Mouse (Mus musculus) heart, embryonic 11.5 days (tissue): ENCODE data around the gene Xcl1. TPM values are rescaled to one million over a fixed set of nuclear protein-coding genes. Genes with fewer than 3 reads are reported as not detected.
A peak's percentile ranks its signal among the peaks of the same experiment; 100 is the strongest.

Source experiments
- ATAC-seq: fragments of 200-750 bp; cut with Nextera tagmentation; replicated peaks from 2 replicates; pipeline ENCODE4 v1.8.0; 2017; ENCODE audit warnings: moderate library complexity; ENCODE audit not compliant: insufficient number of reproducible peaks, low FRiP score, low TSS enrichment
- H3K27ac ChIP-seq: fragments of 300-500 bp; sonication (generic); 2 replicates; pipeline ENCODE4 v1.5.1; 2014; ENCODE audit warnings: mild to moderate bottlenecking, low read depth, low read length
- H3K27me3 ChIP-seq: fragments of 300-500 bp; sonication (generic); 2 replicates; pipeline ENCODE4 v1.6.1; 2014; ENCODE audit warnings: mild to moderate bottlenecking, low read length, mixed read lengths; ENCODE audit not compliant: control insufficient read depth, insufficient read depth
- H3K36me3 ChIP-seq: fragments of 300-500 bp; sonication (generic); 2 replicates; pipeline ENCODE4 v1.6.1; 2014; ENCODE audit warnings: mild to moderate bottlenecking, low read length, moderate library complexity, mixed read lengths; ENCODE audit not compliant: control insufficient read depth, insufficient read depth
- H3K4me1 ChIP-seq: fragments of 300-500 bp; sonication (generic); 2 replicates; pipeline ENCODE4 v1.6.1; 2014; ENCODE audit warnings: low read length; ENCODE audit not compliant: control insufficient read depth, insufficient read depth
- H3K4me2 ChIP-seq: fragments of 300-500 bp; sonication (generic); 2 replicates; pipeline ENCODE4 v1.6.1; 2014; ENCODE audit warnings: mild to moderate bottlenecking, moderate library complexity
- H3K4me3 ChIP-seq: fragments of 300-500 bp; sonication (generic); 2 replicates; pipeline ENCODE4 v1.5.1; 2014; ENCODE audit warnings: low read depth, low read length
- H3K9ac ChIP-seq: fragments of 300-500 bp; sonication (generic); 2 replicates; pipeline ENCODE4 v1.6.1; 2014; ENCODE audit warnings: mild to moderate bottlenecking, low read depth, low read length, moderate library complexity
- H3K9me3 ChIP-seq: fragments of 300-500 bp; sonication (generic); replicated peaks from 2 replicates; pipeline ENCODE4 v1.6.1; 2016; ENCODE audit warnings: low read length; ENCODE audit not compliant: control insufficient read depth
- WGBS: fragments of 180-500 bp; shearing (Covaris S2); extraction: QIAGEN DNeasy Blood & Tissue Kit; methylation state at CpG from one replicate; pipeline ENCODE4 v1.1.7; 2014; ENCODE audit not compliant: insufficient replicate concordance; 5-methylcytosine and 5-hydroxymethylcytosine counted together
- polyA plus RNA-seq: library from polyadenylated mRNA; unstranded; fragments of >200 nt; fragmentation: Nextera tagmentation; extraction: Ambion mirVana; gene quantifications from 2 replicates; pipeline ENCODE4 v1.2.1, GENCODE M21; 2014

Xcl1 gene
- polyA plus RNA-seq, 1 experiment from 2014 or later: not detected

DNA sequence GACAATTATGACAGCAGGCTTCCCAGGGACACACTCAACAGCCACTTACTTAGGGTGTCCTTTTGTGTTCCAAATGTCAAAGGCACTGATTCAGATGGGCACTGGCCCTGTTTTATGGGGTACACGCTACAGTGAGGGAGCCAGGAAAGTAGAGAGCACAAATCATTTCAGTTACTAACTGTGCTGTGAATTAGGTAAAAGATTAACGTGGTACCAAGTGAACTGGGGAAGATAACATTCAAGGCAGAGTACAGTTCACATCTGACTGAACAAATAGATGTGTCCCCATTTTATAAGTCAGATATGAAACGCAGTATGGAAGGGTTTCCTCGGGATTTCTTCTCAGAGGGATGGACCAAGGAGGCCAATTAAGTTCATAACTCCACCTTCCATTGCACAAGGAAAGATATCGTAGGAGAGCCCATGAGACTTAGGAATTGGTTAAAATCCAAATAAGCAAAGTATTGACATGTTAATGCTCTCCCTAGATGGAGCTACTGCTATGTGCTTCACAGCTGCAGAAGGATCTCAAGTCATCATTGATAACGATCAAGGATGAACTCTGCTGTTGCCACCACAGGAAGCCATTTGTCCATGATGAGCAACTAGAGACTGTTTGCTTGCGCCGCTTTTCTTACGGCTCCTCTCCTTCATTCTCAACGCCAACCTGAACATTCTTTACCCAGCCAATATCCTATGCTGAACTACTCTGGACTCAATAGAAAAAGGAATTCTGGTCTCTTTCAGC is 1.7 kb downstream of the Xcl1 start:
- H3K9me3 ChIP-seq: no peaks in the 10 kb centered on the region
- no peaks in the 10 kb centered on the region for H3K36me3 ChIP-seq
- H3K4me3 ChIP-seq: no peak overlapping the region
- H3K9ac ChIP-seq: no peak overlapping the region
- no peak for ATAC-seq
- no peak overlapping the region for H3K27ac ChIP-seq
- H3K4me2 ChIP-seq: no peak overlapping the region
- WGBS: 89% methylated on average over 10 of the region's 10 CpGs
- H3K4me1 ChIP-seq: no peaks in the 10 kb centered on the region
- no peaks in the 10 kb centered on the region for H3K27me3 ChIP-seq

DNA sequence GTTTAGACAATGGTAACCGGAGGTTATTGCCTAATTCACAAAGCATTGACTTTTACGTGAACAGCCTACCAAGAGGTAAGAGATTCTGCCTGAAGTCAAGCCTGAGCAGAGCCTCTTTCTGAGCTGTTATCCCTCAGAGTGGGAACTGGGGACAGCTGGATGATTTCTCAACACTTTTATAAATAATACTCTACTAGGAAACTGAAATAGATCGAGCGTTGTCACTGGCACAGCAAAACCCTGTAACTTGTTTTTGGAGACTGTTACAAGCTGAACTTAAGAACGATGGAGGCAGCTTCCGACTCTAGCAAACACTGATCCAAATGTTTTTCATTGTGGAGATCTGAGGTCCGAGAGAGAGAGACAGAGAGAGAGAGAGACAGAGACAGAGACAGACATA is 4.2 kb downstream of the Xcl1 start:
- 87% methylated on average over 7 of the region's 7 CpGs for WGBS
- Histone ChIP-seq H3K4me1 (no peaks in the 10 kb centered on the region), H3K9ac (no peak overlapping the region), H3K27ac (no peak overlapping the region), H3K27me3 (no peaks in the 10 kb centered on the region), H3K4me3 (no peak overlapping the region), H3K4me2 (no peak overlapping the region), H3K9me3 (no peaks in the 10 kb centered on the region), H3K36me3 (no peaks in the 10 kb centered on the region)
- no peak for ATAC-seq

DNA sequence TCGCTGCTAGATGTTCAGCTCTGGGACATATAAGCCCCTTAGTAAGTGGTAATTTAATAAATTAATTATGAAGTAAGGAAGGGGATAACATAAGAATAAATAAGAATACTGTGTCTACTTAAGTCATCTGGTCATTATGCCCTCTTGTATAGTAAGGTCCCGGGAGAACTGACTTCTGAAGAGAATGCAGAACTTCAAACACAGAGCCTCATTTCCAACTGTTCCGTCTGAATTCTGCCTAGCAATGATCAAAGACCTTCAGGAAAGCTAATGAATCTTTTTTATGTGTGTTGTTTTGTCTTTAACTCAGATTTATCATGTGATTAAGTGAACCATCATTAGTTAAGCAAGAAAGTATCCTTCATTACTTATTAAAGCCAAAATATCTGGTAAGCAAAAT is 5.3 kb downstream of the Xcl1 start:
- 81% methylated on average over 3 of the region's 3 CpGs for WGBS
- Histone ChIP-seq H3K9me3 (no peaks in the 10 kb centered on the region), H3K4me1 (no peaks in the 10 kb centered on the region), H3K36me3 (no peaks in the 10 kb centered on the region), H3K4me3 (no peak overlapping the region), H3K9ac (no peak overlapping the region), H3K4me2 (no peak overlapping the region), H3K27ac (no peak overlapping the region), H3K27me3 (no peaks in the 10 kb centered on the region)
- no peak for ATAC-seq

DNA sequence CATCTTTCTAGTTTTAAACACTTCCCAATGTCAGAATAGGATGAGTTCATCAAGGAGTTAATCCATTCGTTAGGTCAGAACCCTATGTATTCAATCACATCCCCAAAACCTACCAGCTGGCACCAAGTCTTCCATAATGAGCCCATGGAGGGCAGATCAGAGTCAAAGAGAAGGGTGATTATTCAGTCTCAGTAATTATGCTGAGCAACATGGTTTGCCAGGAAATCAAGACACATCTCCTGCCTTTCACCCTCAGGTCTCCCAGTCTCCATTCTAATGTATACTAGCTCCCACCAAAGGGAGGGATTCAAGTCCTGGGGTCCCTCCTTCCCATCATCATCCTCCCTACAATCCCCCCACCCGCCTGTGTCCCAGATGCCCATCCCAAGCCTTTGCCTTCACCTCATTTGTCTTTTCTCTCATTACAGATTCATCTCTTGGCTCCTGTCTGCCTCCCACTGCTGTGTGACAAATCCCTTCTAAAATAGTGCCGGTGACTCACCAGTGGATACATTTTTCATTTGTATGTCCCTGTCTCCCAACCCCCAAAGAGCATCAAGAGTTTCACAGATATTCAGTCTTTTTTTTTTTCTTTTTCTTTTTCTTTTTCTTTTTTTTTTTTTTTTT is 8.7 kb downstream of the Xcl1 start:
- no peaks in the 10 kb centered on the region for H3K9me3 ChIP-seq
- H3K9ac ChIP-seq: no peak overlapping the region
- no peak for ATAC-seq
- no peaks in the 10 kb centered on the region for H3K4me1 ChIP-seq
- no peak overlapping the region for H3K27ac ChIP-seq
- no peaks in the 10 kb centered on the region for H3K27me3 ChIP-seq
- no peak overlapping the region for H3K4me3 ChIP-seq
- WGBS: 68% methylated on average over 3 of the region's 3 CpGs
- H3K4me2 ChIP-seq: no peak overlapping the region
- H3K36me3 ChIP-seq: no peaks in the 10 kb centered on the region

DNA sequence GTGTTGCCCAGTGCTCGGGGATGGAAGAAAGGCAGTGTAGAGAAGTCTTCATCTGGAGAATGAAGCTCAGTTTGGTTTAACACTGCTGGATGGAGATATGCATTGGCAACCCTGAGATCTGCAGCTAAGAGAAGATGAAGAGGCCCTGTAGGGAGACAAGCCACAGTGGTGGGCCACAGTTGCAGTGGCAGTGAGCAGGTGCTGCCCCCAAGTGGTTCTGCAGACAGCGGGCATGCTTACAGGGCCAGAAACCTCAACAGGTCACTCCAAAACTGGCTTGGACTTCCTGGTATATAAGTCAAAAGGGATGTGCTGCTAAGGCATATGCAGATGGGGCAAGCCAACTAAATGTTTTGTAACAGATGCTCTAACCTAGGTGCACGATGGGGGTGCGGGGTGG is 30.3 kb downstream of the Xcl1 start:
- Histone ChIP-seq H3K27ac (no peak overlapping the region), H3K27me3 (no peaks in the 10 kb centered on the region), H3K9me3 (no peaks in the 10 kb centered on the region), H3K4me2 (no peak overlapping the region), H3K4me3 (no peak overlapping the region), H3K36me3 (no peaks in the 10 kb centered on the region), H3K9ac (no peak overlapping the region), H3K4me1 (no peaks in the 10 kb centered on the region)
- 0 out of 2 replicates have a peak, but pooled peaks have one; percentile 72 for ATAC-seq
- 52% methylated on average over 4 of the region's 4 CpGs for WGBS

DNA sequence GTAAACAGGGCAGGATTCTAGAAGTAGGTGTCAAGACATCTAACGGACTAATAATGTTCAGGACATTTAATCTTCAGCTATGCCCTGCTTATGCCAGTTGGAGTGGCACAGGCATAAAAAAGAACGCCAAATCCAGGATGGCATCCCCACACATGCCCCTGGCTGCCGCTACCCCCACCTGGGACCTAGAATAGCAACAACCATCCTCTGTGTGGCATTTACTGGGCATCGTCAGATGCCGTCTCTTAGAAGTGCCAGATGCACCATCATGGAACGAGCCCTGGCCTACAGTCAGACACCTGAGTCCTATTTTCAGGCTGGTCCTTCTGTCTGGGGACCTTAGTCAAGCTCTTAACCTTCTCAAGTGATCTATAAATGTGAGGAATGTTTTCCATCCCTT is 34.6 kb downstream of the Xcl1 start:
- H3K27ac ChIP-seq: no peak overlapping the region
- 82% methylated on average over 6 of the region's 6 CpGs for WGBS
- ATAC-seq: no peak

DNA sequence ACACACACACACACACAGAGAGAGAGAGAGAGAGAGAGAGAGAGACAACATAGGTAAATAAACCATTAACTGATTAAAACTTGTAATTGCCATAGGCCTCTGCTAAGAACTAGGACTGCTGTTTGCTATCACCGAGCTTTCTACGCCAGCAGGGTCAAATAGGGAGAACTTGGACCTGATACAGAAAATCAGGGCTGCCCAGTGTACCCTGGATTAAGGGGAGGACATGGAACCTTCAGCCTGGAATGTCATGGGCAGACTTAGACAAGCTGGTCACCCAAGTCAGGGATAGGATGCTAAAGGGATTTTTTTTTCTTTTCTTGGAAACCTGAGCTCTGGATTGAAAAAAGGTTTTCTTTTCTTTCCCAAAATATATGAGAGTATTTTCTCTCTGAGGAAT is 35.1 kb downstream of the Xcl1 start:
- H3K4me1 ChIP-seq: peaks cover 25% of the 10 kb centered on the region
- no peak overlapping the region for H3K4me3 ChIP-seq
- H3K36me3 ChIP-seq: no peaks in the 10 kb centered on the region
- H3K9ac ChIP-seq: no peak overlapping the region
- no peaks in the 10 kb centered on the region for H3K27me3 ChIP-seq
- no peak overlapping the region for H3K4me2 ChIP-seq
- no peak for ATAC-seq
- H3K27ac ChIP-seq: no peak overlapping the region
- H3K9me3 ChIP-seq: no peaks in the 10 kb centered on the region
- 75% methylated on average over 2 of the region's 2 CpGs for WGBS

More for the DNA sequence above, 34.6 kb downstream of the Xcl1 start:
- H3K4me3 ChIP-seq: no peak overlapping the region
- H3K4me2 ChIP-seq: no peak overlapping the region
- no peaks in the 10 kb centered on the region for H3K27me3 ChIP-seq
- no peak overlapping the region for H3K9ac ChIP-seq
- peaks cover 25% of the 10 kb centered on the region for H3K4me1 ChIP-seq
- H3K36me3 ChIP-seq: no peaks in the 10 kb centered on the region
- no peaks in the 10 kb centered on the region for H3K9me3 ChIP-seq

DNA sequence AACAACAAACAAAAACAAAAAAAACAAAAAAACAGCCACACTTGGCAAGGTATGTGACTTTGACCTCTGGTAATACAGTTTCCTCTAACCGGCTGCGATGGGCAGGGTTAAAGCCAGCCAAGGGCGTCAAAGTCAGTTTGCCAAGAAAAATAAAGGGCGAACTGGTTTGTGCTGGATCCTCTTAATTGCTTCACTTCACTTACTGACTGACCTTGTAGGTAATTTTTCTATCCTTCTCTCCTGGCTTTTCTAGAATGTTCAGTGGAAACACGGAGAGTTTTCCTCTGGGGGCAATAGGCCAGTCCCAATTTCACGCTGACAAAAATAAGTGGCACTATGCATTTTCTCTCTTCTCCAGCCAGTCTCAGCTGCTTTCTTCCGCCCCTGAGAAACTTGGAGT is 35.8 kb downstream of the Xcl1 start:
- Histone ChIP-seq H3K4me3 (peak overlapping the region; percentile 49), H3K9ac (peak overlapping the region; percentile 58; the same call in 1 of the 2 replicates), H3K4me1 (peaks cover 25% of the 10 kb centered on the region), H3K36me3 (no peaks in the 10 kb centered on the region), H3K9me3 (no peaks in the 10 kb centered on the region), H3K27me3 (no peaks in the 10 kb centered on the region), H3K27ac (peak overlapping the region; percentile 82; the same call in 1 of the 2 replicates), H3K4me2 (peak overlapping the region; percentile 85)
- WGBS: 38% methylated on average over 7 of the region's 7 CpGs
- ATAC-seq: no peak
